Mouse (Mus musculus) CH12.LX (cell line): ENCODE results near the gene Cdc123.

Experiments used
- BHLHE40 ChIP-seq: IDR thresholded peaks from 2 replicates; pipeline ENCODE4 v1.6.1; 2011; ENCODE audit warnings: mild to moderate bottlenecking, low read depth, low read length, improper control_type of control experiment
- CHD2 ChIP-seq: IDR thresholded peaks from 2 replicates; pipeline ENCODE4 v1.6.1; 2011; ENCODE audit warnings: low read length, improper control_type of control experiment
- EP300 ChIP-seq: IDR thresholded peaks from 2 replicates; pipeline ENCODE4 v1.6.1; 2011; ENCODE audit warnings: low read length, improper control_type of control experiment
- NELFE ChIP-seq: IDR thresholded peaks from 2 replicates; pipeline ENCODE4 v1.6.1; 2011; ENCODE audit warnings: low read depth, low read length, improper control_type of control experiment
- TCF12 ChIP-seq: IDR thresholded peaks from 2 replicates; pipeline ENCODE4 v1.6.1; 2014; ENCODE audit warnings: low read depth, mild to moderate bottlenecking, inconsistent platforms, low read length, improper control_type of control experiment

GRCm38 (mm10) chr2:5787391-5787790 lies 57.6 kb downstream of the Cdc123 start:
- TF ChIP-seq EP300 = no peak
- TF ChIP-seq BHLHE40 = no peak
- TF ChIP-seq NELFE = no peak
- no peak for TF ChIP-seq TCF12
- no peak for TF ChIP-seq CHD2
